Mouse (Mus musculus) heart, embryonic 14.5 days (tissue): ENCODE results near the gene Dydc1. TPM values are rescaled to one million over a fixed set of nuclear protein-coding genes. Genes with fewer than 3 reads are reported as not detected.
A peak's percentile ranks its signal among the peaks of the same experiment; 100 is the strongest.

Experiments used
- ATAC-seq: fragments of 200-750 bp; cut with Nextera tagmentation; 2 replicates; pipeline ENCODE4 v1.8.0; 2017; ENCODE audit warnings: low read depth, moderate TSS enrichment; ENCODE audit not compliant: insufficient number of reproducible peaks, insufficient read depth, low FRiP score
- H3K27ac ChIP-seq, 2 experiments: fragments of 200-500 bp in 1 of 2; fragments of 300-500 bp in 1 of 2; sonication (generic) in 1 of 2; replicated peaks in 1 of 2; 2 replicates each; pipeline ENCODE4 v1.5.1; 2012 to 2014; ENCODE audit warnings: low read depth in 2 of 2, low read length in 2 of 2, control low read depth in 1 of 2, mild to moderate bottlenecking in 1 of 2, mixed read lengths in 1 of 2; ENCODE audit not compliant: control insufficient read depth in 1 of 2, insufficient read depth in 1 of 2
- H3K27me3 ChIP-seq: fragments of 300-500 bp; sonication (generic); 2 replicates; pipeline ENCODE4 v1.6.1; 2014; ENCODE audit warnings: mild to moderate bottlenecking, low read length, control low read depth; ENCODE audit not compliant: control insufficient read depth, insufficient read depth
- H3K36me3 ChIP-seq: fragments of 300-500 bp; sonication (generic); 2 replicates; pipeline ENCODE4 v1.6.1; 2014; ENCODE audit warnings: mild to moderate bottlenecking, control low read depth, low read length, mixed read lengths; ENCODE audit not compliant: control insufficient read depth, insufficient read depth
- H3K4me1 ChIP-seq, 2 experiments: fragments of 200-500 bp in 1 of 2; fragments of 300-500 bp in 1 of 2; sonication (generic) in 1 of 2; 2 replicates each; pipeline ENCODE4 v1.6.1; 2012 to 2014; ENCODE audit warnings: low read length in 2 of 2, control low read depth in 1 of 2, mixed read lengths in 1 of 2; ENCODE audit not compliant: control insufficient read depth in 2 of 2, insufficient read depth in 2 of 2
- H3K4me2 ChIP-seq: fragments of 300-500 bp; sonication (generic); 2 replicates; pipeline ENCODE4 v1.6.1; 2014; ENCODE audit warnings: mild to moderate bottlenecking, low read length
- H3K4me3 ChIP-seq, 2 experiments: fragments of 200-500 bp in 1 of 2; fragments of 300-500 bp in 1 of 2; sonication (generic) in 1 of 2; 2 replicates each; pipeline ENCODE4 v1.5.1; 2012 to 2014; ENCODE audit warnings: low read length in 2 of 2, mild to moderate bottlenecking in 2 of 2, control low read depth in 1 of 2, low read depth in 1 of 2, moderate library complexity in 1 of 2; ENCODE audit not compliant: control insufficient read depth in 1 of 2, insufficient read depth in 1 of 2
- H3K9ac ChIP-seq: fragments of 300-500 bp; sonication (generic); 2 replicates; pipeline ENCODE4 v1.6.1; 2014; ENCODE audit warnings: mild to moderate bottlenecking, low read length
- H3K9me3 ChIP-seq: fragments of 300-500 bp; sonication (generic); 2 replicates; pipeline ENCODE4 v1.6.1; 2016; ENCODE audit warnings: low read length, control low read depth; ENCODE audit not compliant: control insufficient read depth
- WGBS: fragments of 180-500 bp; shearing (Covaris S2); extraction: QIAGEN DNeasy Blood & Tissue Kit; methylation state at CpG from one replicate; pipeline ENCODE4 v1.1.7; 2014; 5-methylcytosine and 5-hydroxymethylcytosine counted together
- polyA plus RNA-seq: library from polyadenylated mRNA; unstranded; fragments of >200 nt; fragmentation: Nextera tagmentation; extraction: Ambion mirVana; gene quantifications from 2 replicates; pipeline ENCODE4 v1.2.1, GENCODE M21; 2014

The Dydc1 gene
- polyA plus RNA-seq, 1 experiment from 2014 or later: not detected

GRCm38 (mm10) chr14:41072944-41073275, 199 bp downstream of the Dydc1 start:
- Histone ChIP-seq H3K4me3 (peak overlapping the region; percentile 46 to 57), H3K27ac (no peak overlapping the region), H3K9ac (peak overlapping the region; percentile 34; the same call in 1 of the 2 replicates), H3K4me2 (peak overlapping the region; percentile 71), H3K4me1 (peaks cover 4 to 5% of the 10 kb centered on the region in 2 experiments), H3K9me3 (no peaks in the 10 kb centered on the region), H3K27me3 (no peaks in the 10 kb centered on the region), H3K36me3 (no peaks in the 10 kb centered on the region)
- 3% methylated on average over 8 of the region's 8 CpGs for WGBS
- ATAC-seq: no peak

GRCm38 (mm10) chr14:41082408-41082807, 9.7 kb downstream of the Dydc1 start:
- H3K9ac ChIP-seq: no peak overlapping the region
- H3K27ac ChIP-seq: no peak overlapping the region
- H3K36me3 ChIP-seq: no peaks in the 10 kb centered on the region
- no peaks in the 10 kb centered on the region for H3K9me3 ChIP-seq
- no peak for ATAC-seq
- 85% methylated on average over 2 of the region's 2 CpGs for WGBS
- no peak overlapping the region for H3K4me3 ChIP-seq
- peaks cover 0 to 2% of the 10 kb centered on the region in 2 experiments; a peak in 2 of 4 replicates for H3K4me1 ChIP-seq
- H3K27me3 ChIP-seq: no peaks in the 10 kb centered on the region
- no peak overlapping the region for H3K4me2 ChIP-seq

GRCm38 (mm10) chr14:41087509-41087908, 14.8 kb downstream of the Dydc1 start:
- Histone ChIP-seq H3K27me3 (no peaks in the 10 kb centered on the region), H3K27ac (no peak overlapping the region), H3K4me2 (no peak overlapping the region), H3K9ac (no peak overlapping the region), H3K9me3 (no peaks in the 10 kb centered on the region), H3K4me1 (no peaks in the 10 kb centered on the region), H3K36me3 (no peaks in the 10 kb centered on the region), H3K4me3 (no peak overlapping the region)
- no peak for ATAC-seq
- WGBS: 88% methylated on average over 1 of the region's 1 CpGs

GRCm38 (mm10) chr14:41090777-41091176, 18.1 kb downstream of the Dydc1 start:
- Histone ChIP-seq H3K27ac (no peak overlapping the region), H3K9me3 (no peaks in the 10 kb centered on the region), H3K9ac (no peak overlapping the region), H3K4me3 (no peak overlapping the region), H3K4me1 (no peaks in the 10 kb centered on the region), H3K27me3 (no peaks in the 10 kb centered on the region), H3K36me3 (no peaks in the 10 kb centered on the region), H3K4me2 (no peak overlapping the region)
- ATAC-seq: no peak
- WGBS: 40% methylated on average over 8 of the region's 8 CpGs

DNA sequence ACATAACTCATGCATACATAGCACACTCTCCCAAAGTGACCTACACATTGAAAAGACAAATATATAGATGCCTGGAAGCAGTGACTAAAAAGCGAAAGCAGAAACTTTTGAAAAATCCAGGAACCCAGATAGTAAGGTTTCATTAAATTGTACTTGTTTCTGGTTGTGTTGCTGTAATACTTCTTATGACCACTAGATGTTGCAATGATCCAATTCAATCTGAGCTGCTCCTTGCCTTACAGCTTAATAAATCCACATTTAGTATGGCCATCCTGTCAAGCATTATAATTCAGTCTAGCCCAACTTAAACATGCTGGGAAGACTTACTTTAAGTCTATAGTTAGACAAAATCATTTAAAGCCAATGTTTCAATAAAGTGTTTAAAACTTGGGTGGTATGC, 21.4 kb downstream of the Dydc1 start:
- Histone ChIP-seq H3K4me3 (no peak overlapping the region), H3K27me3 (no peaks in the 10 kb centered on the region), H3K27ac (no peak overlapping the region), H3K9me3 (no peaks in the 10 kb centered on the region), H3K4me1 (no peaks in the 10 kb centered on the region), H3K9ac (no peak overlapping the region), H3K4me2 (no peak overlapping the region), H3K36me3 (no peaks in the 10 kb centered on the region)
- WGBS: 31% methylated on average over 1 of the region's 1 CpGs
- no peak for ATAC-seq

GRCm38 (mm10) chr14:41096296-41096860, 23.7 kb downstream of the Dydc1 start:
- Histone ChIP-seq H3K4me2 (no peak overlapping the region), H3K9ac (no peak overlapping the region), H3K36me3 (no peaks in the 10 kb centered on the region), H3K4me3 (no peak overlapping the region), H3K27ac (no peak overlapping the region), H3K4me1 (no peaks in the 10 kb centered on the region), H3K27me3 (no peaks in the 10 kb centered on the region), H3K9me3 (no peaks in the 10 kb centered on the region)
- WGBS: 86% methylated on average over 3 of the region's 3 CpGs
- no peak for ATAC-seq

DNA sequence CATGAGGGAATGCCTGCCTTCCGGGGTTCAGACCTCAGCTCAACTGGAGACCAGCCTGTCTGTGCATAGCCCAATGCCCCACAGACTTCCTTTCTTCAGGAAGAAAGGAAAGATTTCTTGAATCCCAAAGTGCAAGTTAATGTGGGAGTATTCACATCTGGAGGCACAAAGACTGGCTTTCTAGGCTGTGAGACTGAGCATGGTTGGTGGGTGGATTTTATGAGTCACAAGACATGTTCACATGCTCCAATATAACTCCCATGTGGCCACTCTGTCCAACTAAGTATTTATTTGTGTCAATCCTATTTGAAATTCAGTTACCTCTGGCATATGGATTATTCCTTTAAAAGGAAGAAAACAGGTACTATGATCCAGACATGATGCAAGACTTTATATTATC, 26.0 kb downstream of the Dydc1 start:
- Histone ChIP-seq H3K27ac (no peak overlapping the region), H3K9me3 (no peaks in the 10 kb centered on the region), H3K4me1 (no peaks in the 10 kb centered on the region), H3K4me3 (no peak overlapping the region), H3K36me3 (no peaks in the 10 kb centered on the region), H3K9ac (no peak overlapping the region), H3K4me2 (no peak overlapping the region), H3K27me3 (no peaks in the 10 kb centered on the region)
- no peak for ATAC-seq
- WGBS: 90% methylated on average over 1 of the region's 1 CpGs

GRCm38 (mm10) chr14:41100712-41101111, 28.0 kb downstream of the Dydc1 start:
- no peak overlapping the region for H3K27ac ChIP-seq

More at GRCm38 (mm10) chr14:41100712-41101111, 28.0 kb downstream of the Dydc1 start:
- H3K4me3 ChIP-seq: no peak overlapping the region
- H3K4me2 ChIP-seq: no peak overlapping the region
- H3K4me1 ChIP-seq: peaks cover 0 to 4% of the 10 kb centered on the region in 2 experiments; a peak in 2 of 4 replicates
- no peaks in the 10 kb centered on the region for H3K36me3 ChIP-seq
- no peaks in the 10 kb centered on the region for H3K9me3 ChIP-seq
- whole genome bisulfite sequencing: 75% methylated on average over 3 of the region's 3 CpGs
- H3K9ac ChIP-seq: no peak overlapping the region
- no peak for ATAC-seq
- no peaks in the 10 kb centered on the region for H3K27me3 ChIP-seq
